Mouse (Mus musculus): ENCODE measurements around the gene Nup210l.
"Not testable (repeated sequence)": the region's sequence is repeated elsewhere in the genome, so short reads cannot be mapped to it uniquely, and the experiment has no call there.

- TF ChIP-seq MYOD1 (IDR thresholded peaks at IDR 0.05; ENCODE audit: control insufficient read depth, insufficient read length, low read depth); MYOG (IDR thresholded peaks at IDR 0.05; ENCODE audit: control insufficient read depth, extremely low read depth, insufficient read length); CTCF (IDR thresholded peaks at IDR 0.05; ENCODE audit: control insufficient read depth, insufficient read depth, insufficient read length); MAX (IDR thresholded peaks at IDR 0.05); FOSL1 (IDR thresholded peaks at IDR 0.05; ENCODE audit: insufficient read depth, low read length, poor library complexity, severe bottlenecking); USF1 (IDR thresholded peaks at IDR 0.05; ENCODE audit: low read depth); CEBPB (IDR thresholded peaks at IDR 0.05; ENCODE audit: low read depth): not testable (repeated sequence)
Measured at GRCm38 (mm10) chr3:90253174-90253573, 149.2 kb downstream of the Nup210l start.

Measured in C2C12 (cell line).